Mouse (Mus musculus) brain, embryonic 14.5 days (tissue): ENCODE measurements around the gene Zmiz1.

Source experiments
- CTCF ChIP-seq: fragments of 200-500 bp; IDR thresholded peaks from 2 replicates; pipeline ENCODE4 v1.5.1; 2012; ENCODE audit warnings: inconsistent platforms, mild to moderate bottlenecking, moderate library complexity, borderline replicate concordance; ENCODE audit not compliant: insufficient read depth, insufficient read length; ENCODE audit errors: extremely low read depth
- POLR2A ChIP-seq: fragments of 200-500 bp; IDR thresholded peaks from 2 replicates; pipeline ENCODE4 v1.6.1; 2012; ENCODE audit warnings: mild to moderate bottlenecking, inconsistent platforms, borderline replicate concordance; ENCODE audit not compliant: poor library complexity, insufficient read depth, insufficient read length, severe bottlenecking; ENCODE audit errors: extremely low read depth

DNA sequence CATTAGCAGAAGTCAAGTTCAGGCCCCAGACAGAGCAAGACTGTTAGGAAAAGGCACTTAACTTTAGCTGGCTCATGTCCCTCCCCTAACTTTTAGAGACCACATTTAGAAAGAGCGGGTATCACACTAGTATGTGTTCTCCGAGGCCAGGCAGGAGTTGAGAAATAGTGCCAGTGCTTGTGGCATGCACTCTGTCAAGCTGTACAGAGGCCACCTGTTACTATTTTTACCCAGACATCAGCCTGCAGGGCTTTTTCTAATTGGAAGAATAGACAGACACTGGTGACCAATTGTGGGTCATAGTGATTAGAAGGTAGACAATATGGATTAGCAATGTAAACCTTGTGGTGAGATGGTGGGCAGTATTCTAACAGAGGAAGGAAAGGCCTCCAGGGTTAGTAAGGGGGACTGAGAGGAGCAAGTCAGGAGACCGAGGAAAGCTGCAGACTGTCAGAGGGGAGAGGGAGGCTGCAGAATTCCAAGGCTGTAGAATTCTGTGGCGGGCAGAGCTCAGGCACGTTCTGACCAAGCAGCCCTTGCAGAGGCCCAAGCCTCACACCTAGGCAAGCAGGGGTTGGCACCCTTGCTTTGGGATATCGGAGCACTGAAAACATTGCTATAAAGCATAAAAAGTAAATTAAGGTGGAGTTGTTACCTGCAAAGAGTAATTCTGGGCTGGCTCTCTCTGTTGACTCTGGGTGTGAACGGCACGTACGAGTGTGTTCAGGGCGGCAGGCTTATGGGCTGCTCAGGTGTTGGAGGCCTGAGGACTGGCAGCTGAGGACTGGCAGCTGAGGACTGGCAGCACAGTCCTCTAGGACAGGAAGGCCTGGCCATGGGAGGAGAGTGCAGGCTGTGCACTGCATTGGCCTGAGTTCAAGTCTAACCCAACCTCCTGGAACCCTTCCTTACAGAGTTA is 228.3 kb downstream of the Zmiz1 start:
- TF ChIP-seq CTCF (no peak), POLR2A (no peak)
